Mouse (Mus musculus): ENCODE measurements around the gene Spag7. TPM values are rescaled to one million over a fixed set of nuclear protein-coding genes. Genes with fewer than 3 reads are reported as not detected.

The Spag7 gene
- 10 to 100 TPM; 70.4 to 91.3 TPM for total RNA-seq (2021)
- long read RNA-seq, experiment 1, transcript Spag7-201 (7 exons, 1,159 nt) = major isoform, 18 of 22 reads
- long read RNA-seq, experiment 1, partial matches to known transcripts = 0 of 22 reads
- long read RNA-seq, experiment 1, other reads (novel, unspliced or antisense) = 4 of 22 reads
- long read RNA-seq, experiment 2, transcript Spag7-201 (7 exons, 1,159 nt) = major isoform, 69 of 79 reads
- long read RNA-seq, experiment 2, partial matches to known transcripts = 1 of 79 reads
- long read RNA-seq, experiment 2, other reads (novel, unspliced or antisense) = 9 of 79 reads

- DNase-seq (ENCODE audit: low spot score in 2 of 2) = peak; percentile 87 to 92
These were observed at the start of gene Spag7 for GRCm38 (mm10) chr11:70668771-70669505. Gene Spag7, minus strand, starts transcription at chr11:70669416.

DNA sequence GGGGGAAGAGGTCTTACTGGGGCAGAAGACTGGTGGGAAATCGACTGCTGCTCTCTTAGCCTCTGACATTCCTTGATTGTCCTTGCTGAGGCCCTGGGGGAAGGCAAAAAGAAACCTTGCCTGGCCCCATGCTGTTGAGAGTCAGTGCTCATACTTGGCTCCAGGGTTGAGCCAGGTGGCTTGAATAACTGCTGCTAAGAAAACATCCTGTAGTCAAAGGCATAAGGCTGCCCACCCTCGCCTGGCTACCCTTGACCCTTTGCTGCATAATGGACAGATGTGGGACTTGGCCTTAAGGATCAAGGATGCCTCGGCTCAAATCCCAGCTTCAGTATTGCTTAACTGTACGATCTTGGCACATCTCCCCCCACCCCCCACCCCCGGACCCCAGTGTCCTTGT, 49.3 kb upstream of the Spag7 start:
- DNase-seq (ENCODE audit: low spot score in 2 of 2) = peak in 1 of 2 experiments; percentile 38

- no peak for DNase-seq (ENCODE audit: low spot score in 2 of 2)
These were observed 46.6 kb upstream of the Spag7 start for GRCm38 (mm10) chr11:70715832-70716231.

- DNase-seq (ENCODE audit: low spot score in 2 of 2) = no peak
These were observed 44.0 kb upstream of the Spag7 start for GRCm38 (mm10) chr11:70713222-70713621.

DNA sequence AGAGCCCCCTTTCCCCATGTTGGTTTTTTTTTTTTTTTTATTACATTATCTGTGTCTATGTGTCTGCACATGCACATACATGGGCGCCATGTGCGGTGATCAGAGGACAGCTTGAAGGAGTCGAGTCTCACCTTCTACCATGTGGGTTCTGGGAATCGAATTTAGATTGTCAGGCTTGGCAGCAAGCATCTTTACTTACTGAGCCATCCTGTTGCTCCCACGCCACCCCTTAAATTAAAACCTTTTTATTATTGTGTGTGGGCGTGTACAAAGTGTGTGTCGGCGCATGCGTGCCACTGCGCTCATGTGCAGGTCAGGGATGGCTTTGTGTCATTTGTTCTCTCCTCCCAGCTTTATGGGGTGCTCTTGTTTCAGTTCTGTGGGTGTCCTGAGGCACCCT, 41.8 kb upstream of the Spag7 start:
- DNase-seq (ENCODE audit: low spot score in 2 of 2) = no peak

DNA sequence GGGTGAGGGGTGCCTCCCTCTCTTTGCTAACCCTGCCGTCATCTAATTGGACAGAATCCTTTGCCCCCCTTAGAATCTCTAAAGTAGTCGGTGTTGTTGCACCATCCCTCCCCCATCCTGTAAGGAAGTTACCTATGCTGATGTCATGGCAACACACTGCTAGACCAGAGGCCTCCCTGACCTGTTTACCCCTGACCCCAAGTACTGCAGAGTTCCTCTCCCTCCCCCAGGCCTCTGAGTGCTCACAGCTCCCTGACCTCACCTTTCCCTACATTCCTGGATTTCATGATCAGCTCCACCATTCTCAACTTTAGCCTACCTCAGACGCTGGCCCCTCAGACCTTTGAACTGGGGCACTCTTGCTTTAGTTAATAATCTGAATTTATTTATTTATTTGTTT, 36.9 kb upstream of the Spag7 start:
- DNase-seq (ENCODE audit: low spot score in 2 of 2) = no peak

- no peak for DNase-seq (ENCODE audit: low spot score in 2 of 2)
These were observed 33.6 kb upstream of the Spag7 start for GRCm38 (mm10) chr11:70702781-70703180.

GRCm38 (mm10) chr11:70701984-70702733, 32.9 kb upstream of the Spag7 start:
- DNase-seq (ENCODE audit: low spot score in 2 of 2) = no peak

GRCm38 (mm10) chr11:70701221-70701955, 32.2 kb upstream of the Spag7 start:
- no peak for DNase-seq (ENCODE audit: low spot score in 2 of 2)

DNA sequence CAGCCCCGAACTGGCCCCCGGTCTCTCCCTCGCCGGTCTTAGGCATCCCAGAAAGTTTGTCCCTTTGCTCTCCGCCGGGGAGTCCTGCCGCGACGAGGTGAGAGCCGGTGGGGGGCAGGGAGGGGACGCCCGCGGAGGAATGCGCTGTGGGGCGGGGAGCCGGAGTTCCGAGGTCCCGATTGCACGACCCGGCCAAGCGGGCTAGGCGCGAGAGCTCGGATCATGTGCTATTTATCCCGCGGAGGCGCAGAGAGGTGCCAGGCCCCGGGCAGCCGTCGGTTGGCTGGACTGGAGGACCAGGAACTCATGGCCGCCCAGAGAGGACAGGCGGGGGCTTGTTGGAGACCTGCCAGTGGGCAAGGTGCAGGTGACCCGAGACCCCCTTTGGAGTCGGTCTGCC, 31.4 kb upstream of the Spag7 start:
- peak; percentile 71 to 74 for DNase-seq (ENCODE audit: low spot score in 2 of 2)

DNA sequence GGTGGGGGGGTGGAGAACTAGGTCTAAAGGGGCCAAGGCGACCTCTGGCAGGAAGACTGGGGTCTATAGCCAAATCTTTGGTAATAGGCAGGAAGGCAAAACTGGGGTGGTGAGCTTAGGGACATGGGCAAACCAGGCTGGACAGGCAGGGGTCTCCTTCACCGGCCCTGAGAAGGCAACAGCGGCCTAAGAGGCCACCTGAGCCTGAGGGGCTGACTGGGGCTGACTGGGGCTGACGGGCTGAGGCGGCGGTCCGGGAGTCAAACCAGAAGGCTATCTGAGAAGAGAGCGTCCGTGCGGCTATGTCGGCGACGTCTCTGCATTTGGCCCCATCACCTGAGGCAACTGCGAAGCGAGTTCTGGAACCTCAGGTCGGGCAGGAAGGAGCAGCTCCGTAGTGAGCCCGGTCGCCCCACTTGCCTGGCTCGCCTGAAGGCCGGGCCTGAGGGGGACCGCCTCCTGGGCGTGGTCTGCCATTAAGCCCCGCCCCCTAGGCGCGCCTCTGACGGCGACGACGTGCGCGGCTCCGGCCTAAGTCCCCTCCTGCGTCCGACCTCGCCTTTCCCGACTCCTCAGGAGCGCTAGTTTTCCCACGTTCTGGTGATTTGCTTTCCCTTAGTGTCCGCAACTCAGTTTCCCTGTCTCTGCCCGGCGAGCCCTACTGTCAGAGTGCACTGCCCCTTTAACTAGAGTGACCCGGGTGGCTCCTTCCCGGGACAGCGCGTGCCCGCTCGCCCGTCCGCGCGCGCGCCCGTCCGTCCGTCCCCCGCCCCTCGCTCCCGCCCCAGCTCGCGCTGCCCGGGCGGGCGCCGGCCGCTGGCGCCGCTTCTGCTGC, 30.7 kb upstream of the Spag7 start, which contains the start of the genes Inca1 and Kif1c:
TSS of gene Inca1 (minus strand) at position 434 of the 835 bp plus-strand sequence.
TSS of gene Kif1c (plus strand) at position 827 of the 835 bp plus-strand sequence.
- DNase-seq (ENCODE audit: low spot score in 2 of 2) = peak; percentile 97 to 98

GRCm38 (mm10) chr11:70699051-70699450, 29.8 kb upstream of the Spag7 start:
- no peak for DNase-seq (ENCODE audit: low spot score in 2 of 2)

DNA sequence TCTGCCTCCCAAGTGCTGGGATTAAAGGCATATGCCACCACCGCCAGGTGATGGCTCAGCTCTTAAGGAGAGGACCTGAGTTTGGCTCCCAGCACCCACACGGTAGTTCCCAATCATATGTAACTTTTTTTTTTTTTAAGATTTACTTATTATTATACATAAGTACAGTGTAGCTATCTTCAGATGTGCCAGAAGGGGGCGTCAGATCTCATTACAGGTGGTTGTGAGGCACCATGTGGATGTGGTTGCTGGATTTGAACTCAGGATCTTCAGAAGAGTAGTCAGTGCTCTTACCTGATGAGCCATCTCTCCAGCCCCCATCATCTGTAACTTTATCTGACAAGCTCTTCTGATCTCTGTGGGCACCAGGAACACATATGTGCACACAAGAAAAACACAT, 28.2 kb upstream of the Spag7 start:
- DNase-seq (ENCODE audit: low spot score in 2 of 2) = no peak

GRCm38 (mm10) chr11:70693504-70693903, 24.3 kb upstream of the Spag7 start:
- DNase-seq (ENCODE audit: low spot score in 2 of 2) = no peak

DNA sequence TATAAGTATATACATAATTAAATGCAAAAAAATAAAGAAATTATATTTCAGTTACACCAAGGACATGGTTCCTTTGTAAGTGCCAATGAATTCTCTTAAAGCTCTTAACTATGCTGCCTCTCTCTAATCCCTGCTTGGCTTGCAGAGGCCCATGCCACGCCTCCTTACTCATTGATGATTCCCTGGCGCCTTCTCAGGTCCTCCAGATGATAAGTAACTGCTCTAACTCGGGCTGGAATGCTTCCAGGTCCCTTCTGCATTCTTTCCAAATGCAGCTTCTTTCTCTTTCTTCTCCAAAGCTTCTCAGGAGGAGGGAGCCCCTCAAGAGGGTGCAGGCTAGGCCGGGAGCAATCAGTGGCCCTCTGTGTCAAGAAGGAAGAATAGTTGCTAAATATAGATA, 20.4 kb upstream of the Spag7 start:
- DNase-seq (ENCODE audit: low spot score in 2 of 2) = no peak

DNA sequence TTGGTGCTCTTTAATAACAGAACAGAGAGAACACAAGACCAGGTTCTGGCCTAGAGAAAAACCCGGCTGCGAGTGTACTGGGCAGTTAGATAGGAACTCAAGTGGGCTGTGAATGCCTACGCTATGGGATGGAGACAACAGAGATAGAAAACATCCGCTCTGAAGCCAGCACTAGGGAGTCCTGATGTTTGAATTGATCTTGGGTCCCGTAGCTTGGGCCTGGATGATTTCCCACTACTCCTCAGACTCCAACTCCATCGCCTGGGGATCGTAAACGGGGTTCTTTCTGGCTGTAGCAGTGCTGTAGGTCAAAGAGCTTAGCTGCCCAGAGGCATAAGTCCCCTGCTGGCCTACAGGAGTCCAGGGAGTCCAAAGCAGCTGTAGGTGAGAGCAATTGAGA, 19.2 kb upstream of the Spag7 start:
- no peak for DNase-seq (ENCODE audit: low spot score in 2 of 2)

DNA sequence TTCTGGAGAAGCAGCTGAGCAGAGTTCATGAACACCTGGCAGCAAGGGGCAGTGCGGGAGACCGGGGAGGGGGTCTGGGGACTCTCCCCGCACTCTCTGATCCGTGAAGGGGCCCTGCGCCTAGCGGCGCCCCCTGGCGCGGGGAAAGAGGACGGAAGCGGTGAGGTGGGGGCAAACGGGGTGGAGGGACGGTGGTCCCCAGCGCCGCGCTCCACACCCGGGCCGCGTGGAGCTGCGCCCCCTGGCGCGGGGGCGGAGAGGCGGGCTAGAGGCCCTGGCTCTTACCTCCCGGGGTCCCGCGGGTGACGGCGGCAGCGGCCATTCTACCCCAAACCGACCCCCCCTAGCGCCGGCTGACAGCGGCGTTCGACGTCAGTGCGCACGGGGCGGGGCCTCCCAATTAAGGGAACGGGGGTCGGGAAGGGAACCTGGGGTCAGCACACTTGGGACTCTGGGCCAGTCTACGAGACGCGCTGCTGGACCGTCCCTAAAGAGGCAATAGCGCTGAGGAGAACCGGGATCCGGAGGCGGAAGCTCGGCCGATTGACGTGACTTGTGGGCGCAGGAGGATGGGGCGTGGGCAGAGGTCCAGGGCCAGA, 18.5 kb upstream of the Spag7 start, which contains the start of gene Camta2:
TSS of gene Camta2 (minus strand) at position 505 of the 599 bp plus-strand sequence.
- DNase-seq (ENCODE audit: low spot score in 2 of 2) = peak; percentile 85 to 92

DNA sequence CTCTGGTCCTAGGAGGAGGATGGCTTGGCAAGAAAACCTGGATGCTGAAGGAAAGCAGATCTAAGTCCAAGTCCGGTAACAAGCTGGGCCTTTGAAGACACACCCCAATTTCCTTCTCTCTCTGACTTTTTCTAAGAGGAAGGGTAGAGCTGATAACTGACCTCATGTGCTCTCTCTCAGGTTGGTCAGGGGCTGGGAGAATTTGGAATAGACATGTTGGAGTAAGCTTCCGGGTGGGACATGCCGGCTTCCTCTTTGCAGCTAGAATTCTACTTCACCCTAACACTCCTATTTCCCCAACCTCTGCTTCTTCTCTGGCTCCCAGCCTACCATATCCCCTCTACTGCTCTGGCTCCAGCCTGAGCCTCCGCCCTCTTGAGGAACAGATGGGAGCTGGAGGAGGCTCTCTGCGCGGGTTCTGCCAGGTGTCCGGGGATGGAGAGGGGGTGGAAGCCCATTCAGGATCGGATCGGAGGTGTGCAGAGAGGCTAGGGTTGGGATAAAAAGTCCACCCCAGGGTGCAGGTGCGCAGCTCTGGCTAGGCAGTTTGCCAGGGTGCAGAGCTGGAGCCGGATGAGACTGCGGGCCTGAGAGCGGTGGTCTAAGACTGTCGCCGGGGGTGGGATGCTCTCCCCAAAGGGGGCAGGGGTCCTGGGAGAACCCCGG, 17.8 kb upstream of the Spag7 start:
- DNase-seq (ENCODE audit: low spot score in 2 of 2) = peak in 1 of 2 experiments; percentile 30

DNA sequence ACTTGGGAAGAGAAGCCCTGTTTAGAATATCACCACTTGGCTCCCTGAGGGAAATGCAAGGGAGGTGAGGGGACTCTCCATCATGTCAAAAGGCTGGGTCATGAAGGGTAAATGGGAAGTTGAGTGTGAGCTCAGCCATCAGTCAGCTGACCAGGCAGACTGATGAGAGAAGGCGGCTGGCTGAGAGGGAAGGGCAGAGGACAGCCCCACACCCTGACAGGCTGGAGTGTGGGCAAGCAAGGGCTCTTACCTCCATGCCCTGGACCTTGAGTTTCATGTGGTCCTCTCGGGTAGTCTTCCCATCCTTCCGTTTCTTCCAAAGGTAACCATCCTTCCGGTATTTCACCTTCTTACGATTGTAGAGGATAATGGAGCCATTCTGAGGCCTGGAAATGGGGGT, 14.4 kb upstream of the Spag7 start:
- no peak for DNase-seq (ENCODE audit: low spot score in 2 of 2)
